Mouse (Mus musculus) fat pad, adult 2 months (tissue): ENCODE measurements around the gene Wscd2.
"Not testable (repeated sequence)": the region's sequence is repeated elsewhere in the genome, so short reads cannot be mapped to it uniquely, and the experiment has no call there.

ENCODE experiments used
- DNase-seq: peaks from one replicate; pipeline ENCODE4 v3.0.0-alpha.2; 2011; ENCODE audit warnings: low read depth, low spot score; ENCODE audit errors: extremely low read depth

The Wscd2 gene

DNA sequence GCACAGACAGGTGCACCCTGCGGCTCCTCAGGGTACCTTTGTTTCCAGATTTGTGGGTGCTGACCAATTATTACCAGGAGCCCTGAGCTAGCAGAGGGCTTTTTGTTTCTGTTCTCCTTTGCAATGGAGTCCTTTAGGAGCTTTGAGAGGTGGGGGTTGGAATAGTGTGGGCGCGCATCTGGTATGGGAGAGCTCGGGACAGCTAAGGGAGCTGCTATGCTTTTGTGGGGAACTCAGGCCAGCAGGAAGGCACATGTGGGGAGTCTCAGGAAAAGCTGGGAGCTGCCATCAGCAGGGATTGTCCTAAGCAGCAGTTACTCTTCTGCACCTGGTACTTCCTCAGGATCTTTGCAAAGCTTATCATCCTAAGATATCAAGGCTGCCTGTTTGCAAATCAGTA is 89.0 kb downstream of the Wscd2 start:
- no peak for DNase-seq

- no peak for DNase-seq
Observed at GRCm38 (mm10) chr5:113580248-113580647, 90.1 kb downstream of the Wscd2 start.

DNA sequence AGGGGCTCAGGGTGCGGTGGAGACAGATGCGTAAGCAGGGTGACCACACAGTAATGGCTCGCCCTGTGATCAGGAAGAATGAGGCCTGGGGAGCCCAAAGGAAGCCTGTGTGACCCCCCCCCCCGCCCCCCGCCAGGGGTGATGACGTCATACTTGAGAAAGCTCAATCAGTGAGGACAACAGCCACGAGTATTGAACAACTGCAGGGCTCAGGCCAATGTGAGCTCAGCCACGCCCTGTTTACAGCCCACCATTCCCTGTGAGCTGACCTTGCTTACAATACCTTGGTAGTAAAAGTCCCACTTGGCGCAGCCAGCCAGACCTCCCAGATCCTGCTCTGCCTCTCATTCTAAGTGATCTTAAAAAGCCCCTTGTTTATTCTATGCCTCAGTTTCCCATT is 90.7 kb downstream of the Wscd2 start:
- DNase-seq = no peak

DNA sequence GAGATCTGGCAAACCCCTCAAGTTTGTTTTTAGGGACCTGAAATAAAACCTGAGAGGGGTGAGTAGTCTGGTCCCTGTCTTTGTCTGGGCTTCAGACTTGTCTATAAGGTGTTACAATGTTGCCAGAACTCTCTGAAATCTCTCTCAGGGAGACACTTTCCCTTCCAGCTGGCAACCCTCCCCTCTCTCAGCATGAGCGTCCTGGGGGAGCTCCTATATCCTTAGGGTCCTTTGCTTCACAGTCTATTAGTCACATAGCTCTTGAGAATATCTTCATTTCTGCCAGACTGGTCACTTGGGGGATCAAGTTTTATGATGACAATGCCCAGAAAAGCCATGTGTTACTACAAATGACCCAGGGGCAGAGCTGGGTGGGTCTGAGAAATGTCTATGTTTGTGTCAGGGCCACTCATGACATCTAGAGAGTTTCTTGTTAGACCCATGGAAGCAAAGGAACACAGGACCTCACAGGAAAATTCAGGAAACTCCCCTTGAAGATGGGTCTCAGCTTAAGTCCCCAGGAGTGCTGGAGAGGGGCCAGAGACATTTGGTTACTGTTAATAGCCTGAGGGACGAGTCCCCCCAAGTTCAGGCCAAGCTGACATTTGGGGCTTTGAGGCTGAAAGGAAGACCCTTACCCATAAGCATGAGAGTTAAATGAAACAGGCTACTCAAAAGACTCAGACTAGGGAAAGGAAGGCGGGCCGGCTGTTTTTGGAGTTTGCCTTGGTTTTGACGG is 93.5 kb downstream of the Wscd2 start:
- DNase-seq = no peak

DNA sequence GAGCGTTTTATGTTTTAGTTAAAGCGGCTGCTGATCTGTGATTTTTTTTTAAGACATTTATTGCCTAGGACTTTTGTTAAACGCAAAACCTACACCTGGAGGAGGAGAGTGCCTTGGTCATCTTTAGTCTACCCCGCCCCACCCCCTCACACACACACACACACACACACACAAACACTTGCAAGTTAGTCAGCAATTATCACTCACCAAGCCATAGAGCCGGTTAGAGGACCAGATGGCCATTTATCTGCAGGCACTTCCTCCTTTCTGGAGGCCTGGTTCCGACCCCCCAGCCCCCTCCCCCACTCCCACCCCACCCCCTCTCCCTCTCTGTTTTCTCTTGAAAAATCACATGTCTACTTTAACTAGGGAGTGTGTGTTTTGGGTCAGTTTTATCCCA is 94.3 kb downstream of the Wscd2 start:
- no peak for DNase-seq

GRCm38 (mm10) chr5:113585619-113586457 is 95.7 kb downstream of the Wscd2 start:
- DNase-seq = not testable (repeated sequence)

DNA sequence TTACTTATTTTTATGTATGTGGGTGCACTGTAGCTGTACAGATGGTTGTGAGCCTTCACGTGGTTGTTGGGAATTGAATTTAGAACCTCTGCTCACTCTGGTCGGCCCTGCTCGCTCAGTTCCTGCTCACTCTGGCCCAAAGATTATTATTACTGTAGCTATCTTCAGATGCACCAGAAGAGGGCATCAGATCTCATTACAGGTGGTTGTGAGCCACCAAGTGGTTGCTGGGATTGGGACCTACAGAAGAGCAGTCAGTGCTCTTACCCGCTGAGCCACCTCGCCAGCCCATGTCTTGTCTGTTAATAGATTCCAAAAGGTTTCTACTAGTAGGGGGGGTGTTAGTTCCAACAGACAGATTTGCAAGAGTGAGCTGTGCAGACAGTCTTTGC is 96.3 kb downstream of the Wscd2 start:
- DNase-seq = not testable (repeated sequence)

GRCm38 (mm10) chr5:113590010-113590640 is 100.0 kb downstream of the Wscd2 start:
- DNase-seq = no peak

GRCm38 (mm10) chr5:113591166-113591565 is 101.0 kb downstream of the Wscd2 start:
- DNase-seq = no peak

- DNase-seq = no peak
Observed at GRCm38 (mm10) chr5:113591751-113592230, 101.7 kb downstream of the Wscd2 start.

- no peak for DNase-seq
Observed at GRCm38 (mm10) chr5:113593911-113594705, 104.0 kb downstream of the Wscd2 start.

DNA sequence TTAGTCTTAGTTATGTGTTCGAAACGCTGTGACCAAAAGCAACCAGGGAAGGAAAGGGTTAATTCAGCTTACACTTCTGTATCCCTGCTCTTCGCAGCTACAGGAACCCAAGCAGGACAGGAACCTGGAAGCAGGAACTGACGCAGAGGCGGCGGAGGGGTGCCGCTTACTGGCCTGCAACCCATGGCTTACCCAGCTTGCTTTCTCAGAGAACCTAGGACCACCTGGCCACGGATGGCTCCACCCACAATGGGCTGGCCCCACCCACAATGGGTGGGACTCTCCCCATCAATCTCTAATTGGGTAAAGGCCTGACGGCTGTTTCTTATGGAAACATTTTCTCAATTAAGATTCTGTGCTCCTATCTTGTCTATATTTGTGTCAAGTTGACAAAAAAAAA is 106.1 kb downstream of the Wscd2 start:
- no peak for DNase-seq

- DNase-seq = no peak
Observed at GRCm38 (mm10) chr5:113596780-113597353, 106.7 kb downstream of the Wscd2 start.

DNA sequence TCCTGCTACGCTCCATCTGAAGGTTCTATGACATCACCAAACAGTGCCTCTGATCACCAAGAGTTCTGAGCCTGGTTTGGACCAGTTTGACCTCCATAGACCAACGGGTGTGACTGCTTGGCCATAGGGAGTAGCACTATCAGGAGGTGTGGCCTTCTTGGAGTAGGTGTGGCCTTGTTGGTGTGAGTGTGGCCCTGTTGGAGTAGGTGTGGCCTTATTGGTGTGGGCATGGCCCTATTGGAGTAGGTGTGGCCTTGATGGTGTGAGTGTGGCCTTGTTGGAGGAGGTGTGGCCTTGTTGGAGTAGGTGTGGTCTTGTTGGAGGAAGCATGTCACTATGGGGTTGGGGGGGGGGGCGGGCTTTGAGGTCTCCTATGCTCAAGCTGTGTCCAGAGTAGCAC is 110.0 kb downstream of the Wscd2 start:
- DNase-seq = no peak

DNA sequence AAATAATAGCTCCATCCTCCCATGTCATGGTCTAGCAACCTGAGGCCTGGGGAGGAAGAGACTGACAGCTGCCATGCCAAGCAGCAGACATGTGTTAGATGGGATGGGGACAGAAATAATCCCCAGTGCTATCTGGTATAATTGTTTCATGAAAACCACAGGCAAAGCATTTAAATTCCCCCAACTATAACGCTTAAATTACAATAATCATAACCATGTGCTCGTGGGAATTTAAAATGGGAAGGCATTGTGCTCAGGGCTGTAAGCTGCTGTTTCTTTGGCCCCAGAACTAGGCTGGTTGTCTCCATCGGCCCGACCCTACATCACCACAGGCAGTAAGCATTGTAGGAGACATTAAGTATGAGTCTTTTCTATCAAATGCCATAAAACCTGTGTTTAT is 110.7 kb downstream of the Wscd2 start:
- no peak for DNase-seq

- DNase-seq = no peak
Observed at GRCm38 (mm10) chr5:113603471-113603870, 113.3 kb downstream of the Wscd2 start.

DNA sequence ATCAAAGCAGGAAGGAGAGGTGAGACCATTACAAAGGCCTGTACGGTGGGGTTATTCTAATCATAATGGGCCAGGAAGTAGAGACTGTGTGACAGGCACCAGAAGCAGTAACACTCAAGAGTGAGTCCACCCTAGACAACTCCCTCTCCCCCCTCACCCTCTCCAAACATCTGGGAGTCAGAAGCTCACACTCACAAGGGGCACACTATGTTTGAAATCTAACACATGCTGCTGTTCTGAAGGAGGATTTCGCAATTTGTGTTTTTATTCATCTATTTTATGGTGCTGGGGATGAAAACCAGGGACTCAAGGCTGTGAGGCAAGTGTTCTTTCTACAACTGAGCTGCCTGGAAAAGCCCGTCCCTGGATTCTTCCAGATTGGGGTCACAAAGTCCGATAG is 114.6 kb downstream of the Wscd2 start:
- no peak for DNase-seq

- DNase-seq = no peak
Observed at GRCm38 (mm10) chr5:113606121-113606520, 116.0 kb downstream of the Wscd2 start.

DNA sequence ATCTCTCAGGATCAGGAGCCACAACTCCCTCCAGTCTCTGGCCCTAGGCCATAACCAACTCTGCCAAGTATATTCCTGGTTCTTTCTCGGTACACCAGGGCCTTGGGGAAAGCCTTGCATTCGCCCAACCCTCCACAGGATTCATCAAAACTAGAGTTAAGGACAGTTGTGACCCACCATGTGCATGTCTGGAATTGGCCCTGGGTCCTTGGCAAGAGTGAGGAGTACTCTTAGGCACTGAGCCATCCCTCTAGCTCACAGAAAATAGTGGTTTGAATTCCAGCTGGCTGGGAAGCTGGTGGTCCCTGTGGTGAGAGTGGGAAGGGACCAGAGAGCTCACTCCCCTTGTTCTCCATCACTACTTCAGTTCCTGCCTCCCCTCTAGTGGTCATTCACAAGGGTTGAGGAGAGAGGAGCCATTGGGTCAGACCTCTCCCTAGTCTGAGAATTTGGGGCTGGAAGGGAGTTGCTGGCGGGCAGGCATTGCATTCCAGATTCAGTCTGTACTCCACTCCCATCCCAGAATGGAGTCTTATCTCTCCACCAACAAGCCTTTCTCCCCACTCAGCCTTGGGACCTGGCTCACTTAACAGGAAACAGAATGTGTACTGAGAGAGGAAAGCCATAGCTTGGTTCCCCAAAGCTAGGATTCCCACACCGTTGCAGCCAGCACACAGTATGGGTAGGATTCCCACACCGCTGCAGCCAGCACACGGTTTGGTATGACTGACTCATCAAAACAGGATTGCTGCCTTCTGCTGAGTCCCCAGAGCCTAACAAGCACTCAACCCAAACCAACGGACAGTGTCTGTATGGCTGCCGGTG is 117.0 kb downstream of the Wscd2 start:
- no peak for DNase-seq
